ENCODE assay signal across 8 mouse cellular contexts in the genomic region with DNA sequence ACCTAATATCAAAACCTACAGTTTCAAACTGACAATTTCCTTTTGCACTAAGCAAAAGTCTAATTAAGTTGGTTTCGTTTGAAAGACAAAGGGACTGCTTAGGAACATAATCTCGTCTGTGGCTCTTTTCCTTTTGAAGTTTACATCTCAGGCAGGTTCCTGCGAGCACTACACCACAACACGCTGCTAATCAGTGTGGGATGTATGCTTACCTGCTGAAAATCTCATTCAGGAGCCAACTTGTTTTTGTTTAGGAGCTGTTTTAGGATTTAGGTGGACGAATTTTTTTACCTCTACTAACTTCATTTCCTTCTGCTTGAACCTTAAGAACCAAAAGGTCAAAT. TPM values are rescaled to one million over a fixed set of nuclear protein-coding genes. Genes with fewer than 3 reads are reported as not detected.
DNase-seq lines count a peak whose midpoint lies in the region; ATAC-seq and TF ChIP-seq lines count a peak whose summit lies in the region.

No protein-coding gene starts in this region.

- H3K36me3 ChIP-seq in forebrain, embryonic 10.5 days (replicated peaks), result peaks cover 6% of the 10 kb centered on the region
- H3K36me3 ChIP-seq in limb, embryonic 11.5 days (ENCODE audit: control insufficient read depth, insufficient read depth, low read length), result no peaks in the 10 kb centered on the region
- no peaks in the 10 kb centered on the region for H3K36me3 ChIP-seq in neural tube, embryonic 14.5 days (ENCODE audit: control insufficient read depth, insufficient read depth, low read length)

- peak overlapping the region; percentile 96 for H3K27ac ChIP-seq in layer of hippocampus, adult 2 months
- peak overlapping the region; percentile 92 for H3K27ac ChIP-seq in forebrain, embryonic 10.5 days
- no peak overlapping the region for H3K27ac ChIP-seq in limb, embryonic 11.5 days (replicated peaks; ENCODE audit: low read depth, low read length)
- H3K27ac ChIP-seq in neural tube, embryonic 14.5 days (ENCODE audit: low read depth, low read length), result peak overlapping the region; percentile 71; the same call in 1 of the 2 replicates

- peak overlapping the region; percentile 71 for H3K4me3 ChIP-seq in layer of hippocampus, adult 2 months
- peak overlapping the region; percentile 81 for H3K4me3 ChIP-seq in forebrain, embryonic 10.5 days
- H3K4me3 ChIP-seq in limb, embryonic 11.5 days (ENCODE audit: low read depth, low read length), result peak overlapping the region; percentile 8; the same call in 1 of the 2 replicates
- H3K4me3 ChIP-seq in neural tube, embryonic 14.5 days (ENCODE audit: low read depth, low read length), result peak overlapping the region; percentile 56

- ATAC-seq in limb, embryonic 11.5 days (ENCODE audit: insufficient number of reproducible peaks, low FRiP score, low TSS enrichment, low read depth), result peak; percentile 56; the same call in 1 of the 2 replicates
- ATAC-seq in neural tube, embryonic 14.5 days (ENCODE audit: low read depth), result peak; percentile 59

- 0 out of 2 replicates have a peak overlapping the region, but pooled peaks have one; percentile 30 for H3K9ac ChIP-seq in limb, embryonic 11.5 days (ENCODE audit: low read length)
- no peak overlapping the region for H3K9ac ChIP-seq in neural tube, embryonic 14.5 days (replicated peaks; ENCODE audit: low read depth, low read length)

- peaks cover 16% of the 10 kb centered on the region for H3K4me1 ChIP-seq in forebrain, embryonic 10.5 days
- no peaks in the 10 kb centered on the region; the same call in 1 of the 2 replicates for H3K4me1 ChIP-seq in limb, embryonic 11.5 days (ENCODE audit: control insufficient read depth, insufficient read depth, low read length)
- H3K4me1 ChIP-seq in neural tube, embryonic 14.5 days (ENCODE audit: control insufficient read depth, insufficient read depth, low read length), result peaks cover 12% of the 10 kb centered on the region; the same call in 1 of the 2 replicates

- no peaks in the 10 kb centered on the region for H3K27me3 ChIP-seq in forebrain, embryonic 10.5 days (ENCODE audit: poor library complexity, severe bottlenecking)
- H3K27me3 ChIP-seq in limb, embryonic 11.5 days (ENCODE audit: control insufficient read depth, insufficient read depth, low read length), result no peaks in the 10 kb centered on the region
- no peaks in the 10 kb centered on the region for H3K27me3 ChIP-seq in neural tube, embryonic 14.5 days (ENCODE audit: control insufficient read depth, insufficient read depth, low read length)

- WGBS in forebrain, embryonic 10.5 days, result 18% methylated on average over 5 of the region's 5 CpGs
- 10% methylated on average over 5 of the region's 5 CpGs for WGBS in limb, embryonic 11.5 days
- 24% methylated on average over 5 of the region's 5 CpGs for WGBS in neural tube, embryonic 14.5 days

- no peak for DNase-seq in layer of hippocampus, adult 2 months (ENCODE audit: low spot score in 2 of 2)
- no peak for DNase-seq in layer of hippocampus, postnatal 10 days (ENCODE audit: low spot score in 2 of 2)
- no peak for DNase-seq in forebrain, embryonic 10.5 days (ENCODE audit: extremely low spot score, low spot score)
- no peak for DNase-seq in limb, embryonic 11.5 days (ENCODE audit: low spot score)
- no peak for DNase-seq in ovary, postnatal 10 days (ENCODE audit: low spot score)
- no peak for DNase-seq in left cerebral cortex, adult 11 months (ENCODE audit: low spot score)
- no peak for DNase-seq in adrenal gland, adult (ENCODE audit: inconsistent age in 2 of 2, low spot score in 1 of 2)

- H3K9me3 ChIP-seq in forebrain, embryonic 10.5 days, result no peaks in the 10 kb centered on the region
- H3K9me3 ChIP-seq in limb, embryonic 11.5 days (ENCODE audit: control insufficient read depth, low read length), result no peaks in the 10 kb centered on the region
- no peaks in the 10 kb centered on the region for H3K9me3 ChIP-seq in neural tube, embryonic 14.5 days (ENCODE audit: control insufficient read depth, low read length)

- TF ChIP-seq CTCF in layer of hippocampus, adult 2 months (conservative IDR thresholded peaks at IDR 0.05), result no peak

- no peak overlapping the region for H3K4me2 ChIP-seq in limb, embryonic 11.5 days (ENCODE audit: low read depth, severe bottlenecking)
- peak overlapping the region; percentile 39 for H3K4me2 ChIP-seq in neural tube, embryonic 14.5 days (ENCODE audit: low read depth, low read length)

RNA-seq across cellular contexts. Expression of gene Cfap300, which starts 0.4 kb away (rescaled TPM):
- 10 to 100 TPM; 10.8 to 13.3 TPM for total RNA-seq in layer of hippocampus, adult 2 months (2021)
- total RNA-seq in layer of hippocampus, postnatal 10 days (2021), result 1 to 10 TPM; 7.5 to 8.8 TPM
- polyA plus RNA-seq in forebrain, embryonic 10.5 days (2016; fragmentation: Nextera tagmentation; extraction: Ambion mirVana), result 18.5 and 19.4 TPM in 2 replicates
- polyA plus RNA-seq in limb, embryonic 11.5 days (2014; fragmentation: Nextera tagmentation; extraction: Ambion mirVana), result 17.9 and 19.9 TPM in 2 replicates
- polyA plus RNA-seq in neural tube, embryonic 14.5 days (2014; fragmentation: Nextera tagmentation; extraction: Ambion mirVana), result 16.0 and 17.4 TPM in 2 replicates

RNA-seq across cellular contexts. Expression of gene Yap1, which starts 38.6 kb away (rescaled TPM):
- 10 to 100 TPM; 15.7 to 17.7 TPM for total RNA-seq in layer of hippocampus, adult 2 months (2021)
- total RNA-seq in layer of hippocampus, postnatal 10 days (2021), result 10 to 100 TPM; 14.8 to 16.3 TPM
- 34.5 and 36.8 TPM in 2 replicates for polyA plus RNA-seq in forebrain, embryonic 10.5 days (2016; fragmentation: Nextera tagmentation; extraction: Ambion mirVana)
- polyA plus RNA-seq in limb, embryonic 11.5 days (2014; fragmentation: Nextera tagmentation; extraction: Ambion mirVana), result 52.7 and 53.8 TPM in 2 replicates
- polyA plus RNA-seq in neural tube, embryonic 14.5 days (2014; fragmentation: Nextera tagmentation; extraction: Ambion mirVana), result 4.4 and 8.0 TPM in 2 replicates

Comparison
In these comparisons a context has a peak if more than half of its experiments do, and no peak if none do; other contexts are left out.
1. H3K4me3 ChIP-seq: peak in every context shown above with its lines; median percentile 81 in forebrain, embryonic 10.5 days; 71 in layer of hippocampus, adult 2 months; 56 in neural tube, embryonic 14.5 days; 8 in limb, embryonic 11.5 days.